Mouse (Mus musculus) olfactory bulb, adult 2 months (tissue): ENCODE results near the gene A530064D06Rik. TPM values are rescaled to one million over a fixed set of nuclear protein-coding genes. Genes with fewer than 3 reads are reported as not detected.
"Not testable (repeated sequence)": the region's sequence is repeated elsewhere in the genome, so short reads cannot be mapped to it uniquely, and the experiment has no call there.

Source experiments
- H3K27ac ChIP-seq: fragments of 200-500 bp; 2 replicates; pipeline ENCODE4 v1.5.1; 2012; ENCODE audit warnings: low read depth, low read length; ENCODE audit not compliant: insufficient read depth
- H3K4me1 ChIP-seq: fragments of 200-500 bp; 2 replicates; pipeline ENCODE4 v1.6.1; 2012; ENCODE audit warnings: low read length; ENCODE audit not compliant: control insufficient read depth, insufficient read depth
- H3K4me3 ChIP-seq: fragments of 200-500 bp; 2 replicates; pipeline ENCODE4 v1.5.1; 2012; ENCODE audit warnings: mild to moderate bottlenecking, low read depth, low read length, moderate library complexity; ENCODE audit not compliant: insufficient read depth
- CTCF ChIP-seq: fragments of 200-500 bp; IDR thresholded peaks from 2 replicates; pipeline ENCODE4 v1.5.1; 2012; ENCODE audit warnings: low read depth, mild to moderate bottlenecking, low read length, moderate library complexity; ENCODE audit not compliant: insufficient read depth
- POLR2A ChIP-seq: fragments of 200-500 bp; IDR thresholded peaks from 2 replicates; pipeline ENCODE4 v1.6.1; 2012; ENCODE audit warnings: mild to moderate bottlenecking, low read depth, low read length, moderate library complexity; ENCODE audit not compliant: insufficient read depth
- WGBS: fragments of 180-500 bp; shearing (Covaris S2); methylation state at CpG from one replicate; pipeline ENCODE4 v1.1.7; 2018; 5-methylcytosine and 5-hydroxymethylcytosine counted together
- polyA plus RNA-seq: library from polyadenylated mRNA; stranded (reverse); fragments of >200 nt; gene quantifications from 2 replicates; pipeline ENCODE4 v1.2.4, GENCODE M21; 2012; ENCODE audit warnings: low replicate concordance; ENCODE audit not compliant: missing spikeins, insufficient read depth, insufficient read length

The A530064D06Rik gene
- polyA plus RNA-seq = not detected in 2 replicates

GRCm38 (mm10) chr17:48167103-48167502 lies at the start of gene A530064D06Rik:
Gene A530064D06Rik (minus strand): TSS chr17:48167275.
- H3K27ac ChIP-seq, H3K4me1 ChIP-seq, H3K4me3 ChIP-seq: not testable (repeated sequence)
- 80% methylated on average over 2 of the region's 2 CpGs for WGBS

- H3K27ac ChIP-seq = no peak overlapping the region
- H3K4me1 ChIP-seq = no peaks in the 10 kb centered on the region
- H3K4me3 ChIP-seq = no peak overlapping the region
- WGBS = 87% methylated on average over 1 of the region's 1 CpGs
- TF ChIP-seq POLR2A = no peak
- TF ChIP-seq CTCF = no peak
These were observed 48.4 kb upstream of the A530064D06Rik start for GRCm38 (mm10) chr17:48215429-48215828.

GRCm38 (mm10) chr17:48213511-48213910 lies 46.4 kb upstream of the A530064D06Rik start:
- Histone ChIP-seq H3K4me1 (no peaks in the 10 kb centered on the region), H3K4me3 (no peak overlapping the region), H3K27ac (no peak overlapping the region)
- WGBS = 78% methylated on average over 5 of the region's 5 CpGs
- TF ChIP-seq CTCF (no peak), POLR2A (no peak)

DNA sequence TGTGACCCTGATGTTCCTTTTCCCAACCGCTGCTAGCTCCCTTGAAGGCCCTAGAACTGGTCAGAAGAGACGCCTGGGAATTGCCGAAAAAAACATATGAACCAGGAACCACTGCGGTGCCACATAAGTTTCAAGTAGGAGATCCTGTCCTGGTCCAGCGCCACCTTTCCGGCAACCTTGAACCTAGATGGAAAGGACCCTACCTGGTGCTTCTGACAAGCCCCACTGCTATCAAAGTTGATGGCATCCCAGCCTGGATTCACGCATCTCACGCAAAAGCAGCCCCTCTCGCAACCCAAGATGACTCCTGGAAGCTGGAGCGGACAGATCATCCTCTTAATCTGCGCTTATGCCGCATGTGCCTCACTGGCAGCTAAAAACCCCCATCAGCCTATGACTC lies 45.5 kb upstream of the A530064D06Rik start:
- Histone ChIP-seq H3K4me3 (no peak overlapping the region), H3K27ac (no peak overlapping the region), H3K4me1 (no peaks in the 10 kb centered on the region)
- WGBS = 97% methylated on average over 12 of the region's 12 CpGs
- TF ChIP-seq CTCF = no peak
- TF ChIP-seq POLR2A = no peak

- no peak for TF ChIP-seq CTCF
- TF ChIP-seq POLR2A = no peak
- WGBS = 96% methylated on average over 12 of the region's 12 CpGs
- Histone ChIP-seq H3K4me1 (no peaks in the 10 kb centered on the region), H3K4me3 (no peak overlapping the region), H3K27ac (no peak overlapping the region)
These were observed 36.0 kb upstream of the A530064D06Rik start for GRCm38 (mm10) chr17:48203086-48203485.

GRCm38 (mm10) chr17:48192366-48192765 lies 25.3 kb upstream of the A530064D06Rik start:
- H3K27ac ChIP-seq = no peak overlapping the region

DNA sequence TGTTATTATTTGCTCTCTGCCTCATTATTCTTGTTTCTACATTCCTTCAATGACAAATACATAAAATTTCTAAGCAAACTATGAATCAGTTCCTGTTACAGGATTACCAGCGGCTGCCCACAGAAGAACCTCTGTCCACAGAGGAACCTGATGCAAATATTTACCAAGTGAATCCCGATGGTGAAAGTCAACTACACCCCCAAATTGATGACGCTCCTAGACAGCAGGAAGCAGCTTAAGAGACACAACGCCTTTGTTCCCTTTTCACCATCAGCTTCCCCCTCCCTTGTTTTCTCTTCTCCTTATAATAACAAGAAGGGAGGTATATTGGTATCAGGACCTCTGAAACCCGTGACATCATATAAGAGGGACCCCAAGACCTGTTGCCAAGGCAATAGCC lies 18.2 kb upstream of the A530064D06Rik start:
- Histone ChIP-seq H3K4me1 (no peaks in the 10 kb centered on the region), H3K4me3 (no peak overlapping the region), H3K27ac (no peak overlapping the region)
- no peak for TF ChIP-seq CTCF
- TF ChIP-seq POLR2A = no peak
- WGBS = 82% methylated on average over 5 of the region's 5 CpGs

More at GRCm38 (mm10) chr17:48192366-48192765, 25.3 kb upstream of the A530064D06Rik start:
- Histone ChIP-seq H3K4me3 (no peak overlapping the region), H3K4me1 (no peaks in the 10 kb centered on the region)
- TF ChIP-seq CTCF = no peak
- TF ChIP-seq POLR2A = no peak
- 41% methylated on average over 2 of the region's 2 CpGs for WGBS

DNA sequence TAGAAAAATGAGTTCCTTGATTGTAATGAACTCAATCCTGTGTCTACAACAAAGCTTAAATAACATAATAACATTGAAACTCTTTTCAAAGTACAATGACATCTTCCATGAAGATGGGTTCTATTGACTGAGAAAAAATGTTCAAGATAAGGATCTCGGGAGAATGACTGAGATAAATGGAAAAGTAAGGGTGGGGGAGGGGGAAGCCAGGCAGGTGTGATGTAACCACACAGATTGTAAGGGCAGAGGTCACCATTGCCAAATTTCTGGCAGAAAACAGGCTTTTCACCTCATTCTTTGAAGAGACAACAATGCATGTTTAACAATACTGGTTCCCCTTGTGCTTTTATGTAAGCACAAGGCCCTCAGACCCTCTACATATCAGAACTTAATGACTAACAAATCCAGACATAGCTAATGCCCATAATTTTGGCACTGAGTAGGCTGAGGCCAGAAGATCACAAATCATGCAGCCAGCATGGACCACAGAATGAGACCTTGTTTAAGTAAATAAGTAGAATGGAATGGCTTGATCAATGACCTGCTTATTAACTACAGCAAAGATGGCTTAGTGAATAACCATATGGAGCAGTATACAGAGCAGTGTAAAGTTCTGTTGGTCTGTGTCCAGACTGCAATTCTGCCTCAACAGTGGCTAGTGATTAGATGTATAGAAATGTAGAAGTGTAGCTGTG lies 9.5 kb downstream of the A530064D06Rik start:
- 74% methylated on average over 1 of the region's 1 CpGs for WGBS
- Histone ChIP-seq H3K27ac (no peak overlapping the region), H3K4me3 (no peak overlapping the region), H3K4me1 (no peaks in the 10 kb centered on the region)
- TF ChIP-seq POLR2A = no peak
- no peak for TF ChIP-seq CTCF

- no peak for TF ChIP-seq CTCF
- TF ChIP-seq POLR2A = no peak
- 92% methylated on average over 3 of the region's 3 CpGs for WGBS
- no peak within 1 kb of the TSS for H3K27ac ChIP-seq
- no peak within 1 kb of the TSS for H3K4me3 ChIP-seq
- no peaks in the 10 kb centered on the region for H3K4me1 ChIP-seq
These were observed 21.0 kb downstream of the A530064D06Rik start, which contains the start of gene 9830107B12Rik for GRCm38 (mm10) chr17:48146120-48146519. Gene 9830107B12Rik (minus strand): TSS chr17:48146268.

DNA sequence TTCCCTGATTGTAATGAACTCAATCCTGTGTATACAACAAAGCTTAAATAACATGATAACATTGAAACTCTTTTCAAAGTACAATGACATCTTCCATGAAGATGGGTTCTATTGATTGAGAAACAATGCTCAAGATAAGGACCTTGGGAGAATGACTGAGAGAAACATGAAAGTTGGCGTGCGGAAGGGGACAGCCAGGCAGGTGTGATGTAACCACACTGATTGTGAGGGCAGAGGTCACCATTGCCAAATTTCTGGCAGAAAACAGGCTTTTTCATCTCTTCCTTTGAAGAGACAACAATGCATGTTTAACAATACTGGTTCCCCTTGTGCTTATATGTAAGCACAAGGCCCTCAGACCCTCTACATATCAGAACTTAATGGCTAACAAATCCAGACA lies 34.3 kb downstream of the A530064D06Rik start:
- H3K4me3 ChIP-seq = no peak overlapping the region
- WGBS = 99% methylated on average over 2 of the region's 2 CpGs
- no peak overlapping the region for H3K27ac ChIP-seq
- TF ChIP-seq POLR2A = no peak
- no peak for TF ChIP-seq CTCF
- H3K4me1 ChIP-seq = no peaks in the 10 kb centered on the region
